Mouse (Mus musculus) thymus, adult 2 months (tissue): Measurements from ENCODE around the gene Gsta2.

Experiments
- CTCF ChIP-seq: fragments of 200-500 bp; IDR thresholded peaks from 2 replicates; pipeline ENCODE4 v1.5.1; 2012; ENCODE audit warnings: mild to moderate bottlenecking, control low read depth, low read length, moderate library complexity, borderline replicate concordance; ENCODE audit not compliant: control insufficient read depth, poor library complexity, insufficient read depth; ENCODE audit errors: extremely low read depth
- POLR2A ChIP-seq: fragments of 200-500 bp; IDR thresholded peaks from 2 replicates; pipeline ENCODE4 v1.6.1; 2012; ENCODE audit warnings: mild to moderate bottlenecking, low read length, control low read depth, moderate library complexity; ENCODE audit not compliant: control insufficient read depth, poor library complexity, insufficient read depth; ENCODE audit errors: extremely low read depth

GRCm38 (mm10) chr9:78371441-78371840, 15.9 kb upstream of the Gsta2 start:
- no peak for TF ChIP-seq POLR2A
- no peak for TF ChIP-seq CTCF
